Mouse (Mus musculus): Measurements from ENCODE around the gene Sf3a3.

GRCm38 (mm10) chr4:124773995-124774394 is 59.4 kb downstream of the Sf3a3 start:
- TF ChIP-seq CTCF (IDR thresholded peaks at IDR 0.05; ENCODE audit: extremely low read depth, insufficient read depth, low read length) (no peak), POLR2A (IDR thresholded peaks at IDR 0.05; ENCODE audit: extremely low read depth, insufficient read depth, low read length) (no peak)
